Comparison of ENCODE assay signal across 14 mouse cellular contexts in genomic region chr12:26489942-26490341, GRCm38 (mm10). TPM values are rescaled to one million over a fixed set of nuclear protein-coding genes. Genes with fewer than 3 reads are reported as not detected.
DNase-seq lines count a peak whose midpoint lies in the region; ATAC-seq and TF ChIP-seq lines count a peak whose summit lies in the region.
"Had no signal": no experiment of that assay in that cellular context is flagged by ENCODE, and none has a peak within 500 bp of the region (broad histone marks: within the 10 kb centered on the region; RNA-seq: fewer than 3 reads in every experiment).

No protein-coding gene starts in this region.

- TF ChIP-seq CTCF in forebrain, postnatal 0 days (IDR thresholded peaks at IDR 0.05; ENCODE audit: low read depth) = peak; percentile 44
- TF ChIP-seq CTCF in lung, postnatal 0 days (IDR thresholded peaks at IDR 0.05) = peak; percentile 50

- no peaks in the 10 kb centered on the region for H3K27me3 ChIP-seq in forebrain, postnatal 0 days (ENCODE audit: insufficient read depth, low read length)
- no peaks in the 10 kb centered on the region for H3K27me3 ChIP-seq in forebrain, embryonic 14.5 days (replicated peaks; ENCODE audit: control insufficient read depth, insufficient read depth, low read length)
- no peaks in the 10 kb centered on the region for H3K27me3 ChIP-seq in lung, postnatal 0 days (replicated peaks; ENCODE audit: insufficient read depth, low read length)
- H3K27me3 ChIP-seq: heart, embryonic 12.5 days; limb, embryonic 13.5 days had no signal

- peaks cover 5% of the 10 kb centered on the region; the same call in 1 of the 2 replicates for H3K4me1 ChIP-seq in forebrain, postnatal 0 days (ENCODE audit: insufficient read depth)
- peaks cover 9% of the 10 kb centered on the region for H3K4me1 ChIP-seq in forebrain, embryonic 14.5 days (ENCODE audit: control insufficient read depth, insufficient read depth, low read length)
- H3K4me1 ChIP-seq in lung, postnatal 0 days (ENCODE audit: insufficient read depth, low read depth, low read length) = no peaks in the 10 kb centered on the region
- H3K4me1 ChIP-seq in ES-E14 (ENCODE audit: control insufficient read depth in 2 of 2, insufficient read depth in 2 of 2, low read length in 2 of 2, poor library complexity in 1 of 2) = no peaks in the 10 kb centered on the region
- H3K4me1 ChIP-seq: heart, embryonic 12.5 days had no signal

- no peak for ATAC-seq in forebrain, postnatal 0 days
- ATAC-seq in forebrain, embryonic 14.5 days = no peak
- ATAC-seq in lung, postnatal 0 days = no peak
- ATAC-seq in megakaryocyte progenitor cell, adult 5-6 weeks (replicated peaks; ENCODE audit: poor library complexity) = peak; percentile 63; the same call in 1 of the 2 replicates

- H3K4me3 ChIP-seq in forebrain, postnatal 0 days (ENCODE audit: low read depth, low read length) = no peak overlapping the region
- H3K4me3 ChIP-seq in forebrain, embryonic 14.5 days (ENCODE audit: low read depth, low read length) = no peak overlapping the region
- no peak overlapping the region for H3K4me3 ChIP-seq in lung, postnatal 0 days (ENCODE audit: low read depth, low read length)
- no peak overlapping the region for H3K4me3 ChIP-seq in ES-E14 (ENCODE audit: insufficient read depth in 1 of 2, low read depth in 1 of 2, low read length in 2 of 2, poor library complexity in 1 of 2, severe bottlenecking in 1 of 2)
- H3K4me3 ChIP-seq: heart, embryonic 12.5 days; hindbrain, embryonic 10.5 days; limb, embryonic 13.5 days; myocyte had no signal

- H3K9me3 ChIP-seq in forebrain, postnatal 0 days (ENCODE audit: low read length) = no peaks in the 10 kb centered on the region
- no peaks in the 10 kb centered on the region for H3K9me3 ChIP-seq in forebrain, embryonic 14.5 days (replicated peaks; ENCODE audit: control insufficient read depth, low read length)
- H3K9me3 ChIP-seq in lung, postnatal 0 days (ENCODE audit: low read length) = no peaks in the 10 kb centered on the region
- no peaks in the 10 kb centered on the region for H3K9me3 ChIP-seq in ES-E14 (ENCODE audit: control insufficient read depth, insufficient read depth, low read depth, low read length)
- H3K9me3 ChIP-seq: heart, embryonic 12.5 days; hindbrain, embryonic 10.5 days; limb, embryonic 13.5 days had no signal

- no peak for TF ChIP-seq EP300 in lung, postnatal 0 days (IDR thresholded peaks at IDR 0.05)

- 88% methylated on average over 1 of the region's 1 CpGs for WGBS in forebrain, postnatal 0 days
- WGBS in forebrain, embryonic 14.5 days = 90% methylated on average over 1 of the region's 1 CpGs
- WGBS in lung, postnatal 0 days = 90% methylated on average over 1 of the region's 1 CpGs

- no peaks in the 10 kb centered on the region for H3K36me3 ChIP-seq in forebrain, postnatal 0 days (ENCODE audit: insufficient read depth)
- no peaks in the 10 kb centered on the region for H3K36me3 ChIP-seq in forebrain, embryonic 14.5 days (ENCODE audit: control insufficient read depth, insufficient read depth, low read length)
- H3K36me3 ChIP-seq in lung, postnatal 0 days (ENCODE audit: insufficient read depth, low read length) = no peaks in the 10 kb centered on the region
- H3K36me3 ChIP-seq in ES-E14 (ENCODE audit: control insufficient read depth, insufficient read depth, low read length, poor library complexity, severe bottlenecking) = no peaks in the 10 kb centered on the region
- H3K36me3 ChIP-seq: heart, embryonic 12.5 days; hindbrain, embryonic 10.5 days; limb, embryonic 13.5 days had no signal

- in situ Hi-C loops in ES-E14 (cut with MboI; ENCODE audit: low sequenced_read_pairs in 2 of 2, unreplicated experiment in 2 of 2) = no loop called here

- H3K4me2 ChIP-seq in forebrain, postnatal 0 days (ENCODE audit: low read depth) = no peak overlapping the region
- no peak overlapping the region for H3K4me2 ChIP-seq in forebrain, embryonic 14.5 days (ENCODE audit: low read length)
- no peak overlapping the region for H3K4me2 ChIP-seq in lung, postnatal 0 days (replicated peaks; ENCODE audit: low read depth, low read length)
- H3K4me2 ChIP-seq: heart, embryonic 12.5 days; limb, embryonic 13.5 days had no signal

- H3K9ac ChIP-seq in forebrain, postnatal 0 days = no peak overlapping the region
- no peak overlapping the region for H3K9ac ChIP-seq in forebrain, embryonic 14.5 days (ENCODE audit: low read length)
- no peak overlapping the region for H3K9ac ChIP-seq in lung, postnatal 0 days (replicated peaks; ENCODE audit: low read depth)
- no peak overlapping the region for H3K9ac ChIP-seq in ES-E14 (ENCODE audit: insufficient read depth, low read depth, low read length, poor library complexity, severe bottlenecking)
- H3K9ac ChIP-seq: heart, embryonic 12.5 days; limb, embryonic 13.5 days had no signal

- H3K27ac ChIP-seq in forebrain, postnatal 0 days (ENCODE audit: low read depth, low read length) = no peak overlapping the region
- no peak overlapping the region for H3K27ac ChIP-seq in forebrain, embryonic 14.5 days (ENCODE audit: low read depth, low read length)
- no peak overlapping the region for H3K27ac ChIP-seq in lung, postnatal 0 days (ENCODE audit: low read length)
- no peak overlapping the region for H3K27ac ChIP-seq in ES-E14 (ENCODE audit: insufficient read depth, low read depth, low read length, poor library complexity, severe bottlenecking)
- H3K27ac ChIP-seq: hindbrain, embryonic 10.5 days; limb, embryonic 13.5 days had no signal

- no peak for DNase-seq in forebrain, postnatal 0 days
- DNase-seq in forebrain, embryonic 14.5 days (ENCODE audit: low spot score) = no peak
- no peak for DNase-seq in lung, postnatal 0 days (ENCODE audit: low spot score)
- no peak for DNase-seq in lung, postnatal 10 days
- DNase-seq in ES-E14 (ENCODE audit: low read depth, low spot score) = peak; percentile 20
- no peak for DNase-seq in cerebellum, adult 18-20 months
- no peak for DNase-seq in spleen, postnatal 10 days (ENCODE audit: low spot score in 2 of 2)
- DNase-seq: cerebellum, adult 8-10 months; thymus, postnatal 25 days had no signal

TF ChIP-seq in ES-E14, 5 proteins besides CTCF, POLR2A, EP300 and RAD21:
- TF ChIP-seq ZNF384 (IDR thresholded peaks at IDR 0.05; ENCODE audit: low read depth, low read length) (no peak), MAFK (IDR thresholded peaks at IDR 0.05; ENCODE audit: insufficient read depth, low read depth, low read length) (no peak), ZC3H11A (IDR thresholded peaks at IDR 0.05; ENCODE audit: borderline replicate concordance, low read depth, low read length) (no peak), CHD2 (IDR thresholded peaks at IDR 0.05; ENCODE audit: low read depth, low read length) (no peak), HCFC1 (IDR thresholded peaks at IDR 0.05; ENCODE audit: borderline replicate concordance, insufficient read depth, low read length) (no peak)

RNA-seq across cellular contexts. Expression of gene Cmpk2, which starts 20.9 kb away (rescaled TPM):
- total RNA-seq in forebrain, postnatal 0 days (2014; rRNA removed) = 23.1 and 25.1 TPM in 2 replicates
- polyA plus RNA-seq in forebrain, postnatal 0 days (2015; fragmentation: Nextera tagmentation; extraction: Ambion mirVana) = 18.2 and 21.0 TPM in 2 replicates
- 11.7 and 11.8 TPM in 2 replicates for polyA plus RNA-seq in forebrain, embryonic 14.5 days (2014; fragmentation: Nextera tagmentation; extraction: Ambion mirVana)
- polyA plus RNA-seq in lung, postnatal 0 days (2015; fragmentation: Nextera tagmentation; extraction: Ambion mirVana) = 9.8 and 9.9 TPM in 2 replicates
- 0.27 and 0.42 TPM in 2 replicates for total RNA-seq in ES-E14 (2012; rRNA removed)
- total RNA-seq in megakaryocyte progenitor cell, adult 5-6 weeks (2015) = 23.2 and 25.2 TPM in 2 replicates
- total RNA-seq in megakaryocyte progenitor cell, adult 5-6 weeks (2017) = 11.7 and 16.1 TPM in 2 replicates
- polyA plus RNA-seq: myocyte had no signal

RNA-seq across cellular contexts. Expression of gene Rsad2, which starts 33.7 kb away (rescaled TPM):
- total RNA-seq in forebrain, postnatal 0 days (2014; rRNA removed) = 1.1 TPM in 2 replicates
- polyA plus RNA-seq in forebrain, postnatal 0 days (2015; fragmentation: Nextera tagmentation; extraction: Ambion mirVana) = 0.91 and 1.7 TPM in 2 replicates
- 0.20 and 0.27 TPM in 2 replicates for polyA plus RNA-seq in forebrain, embryonic 14.5 days (2014; fragmentation: Nextera tagmentation; extraction: Ambion mirVana)
- polyA plus RNA-seq in lung, postnatal 0 days (2015; fragmentation: Nextera tagmentation; extraction: Ambion mirVana) = 11.5 and 13.3 TPM in 2 replicates
- total RNA-seq in ES-E14 (2012; rRNA removed) = 0.05 and 0.27 TPM in 2 replicates
- total RNA-seq in megakaryocyte progenitor cell, adult 5-6 weeks (2015) = 0.96 and 1.3 TPM in 2 replicates
- 0.87 and 1.0 TPM in 2 replicates for total RNA-seq in megakaryocyte progenitor cell, adult 5-6 weeks (2017)
